Mouse (Mus musculus): ENCODE results near the gene Efcab9. TPM values are rescaled to one million over a fixed set of nuclear protein-coding genes. Genes with fewer than 3 reads are reported as not detected.

The Efcab9 gene
- polyA plus RNA-seq, 1 experiment from 2014 or later: 0.53 TPM

GRCm38 (mm10) chr11:32553311-32554140 lies 21.6 kb upstream of the Efcab9 start:
- H3K36me3 ChIP-seq: no peaks in the 10 kb centered on the region
- no peak overlapping the region for H3K9ac ChIP-seq
- H3K9me3 ChIP-seq: no peaks in the 10 kb centered on the region
- no peak overlapping the region for H3K4me3 ChIP-seq (replicated peaks)
- ATAC-seq (ENCODE audit: insufficient read depth, low FRiP score, low read depth): no peak
- H3K27me3 ChIP-seq (replicated peaks): no peaks in the 10 kb centered on the region
- H3K4me1 ChIP-seq: peaks cover 36% of the 10 kb centered on the region
- 49% methylated on average over 14 of the region's 14 CpGs for WGBS
- no peak overlapping the region for H3K27ac ChIP-seq
- H3K4me2 ChIP-seq: no peak overlapping the region

- H3K9me3 ChIP-seq: no peaks in the 10 kb centered on the region
- no peak overlapping the region for H3K9ac ChIP-seq
- no peak overlapping the region for H3K4me3 ChIP-seq (replicated peaks)
- H3K27ac ChIP-seq: 0 out of 2 replicates have a peak overlapping the region, but pooled peaks have one; percentile 23
- H3K36me3 ChIP-seq: no peaks in the 10 kb centered on the region
- H3K27me3 ChIP-seq (replicated peaks): no peaks in the 10 kb centered on the region
- peaks cover 34% of the 10 kb centered on the region for H3K4me1 ChIP-seq
- H3K4me2 ChIP-seq: no peak overlapping the region
- WGBS: 57% methylated on average over 13 of the region's 13 CpGs
- no peak for ATAC-seq (ENCODE audit: insufficient read depth, low FRiP score, low read depth)
These were observed 20.7 kb upstream of the Efcab9 start for GRCm38 (mm10) chr11:32552401-32553090.

- Histone ChIP-seq H3K9me3 (no peaks in the 10 kb centered on the region), H3K9ac (no peak overlapping the region), H3K27me3 (replicated peaks) (no peaks in the 10 kb centered on the region), H3K4me2 (no peak overlapping the region), H3K27ac (no peak overlapping the region), H3K4me3 (replicated peaks) (no peak overlapping the region), H3K36me3 (no peaks in the 10 kb centered on the region), H3K4me1 (peaks cover 34% of the 10 kb centered on the region)
- WGBS: 62% methylated on average over 12 of the region's 12 CpGs
- ATAC-seq (ENCODE audit: insufficient read depth, low FRiP score, low read depth): no peak
These were observed 19.9 kb upstream of the Efcab9 start for GRCm38 (mm10) chr11:32551579-32552297.

- H3K9ac ChIP-seq: no peak overlapping the region
- no peak overlapping the region for H3K27ac ChIP-seq
- H3K36me3 ChIP-seq: no peaks in the 10 kb centered on the region
- H3K27me3 ChIP-seq (replicated peaks): no peaks in the 10 kb centered on the region
- H3K4me1 ChIP-seq: peaks cover 34% of the 10 kb centered on the region
- H3K4me2 ChIP-seq: no peak overlapping the region
- H3K9me3 ChIP-seq: no peaks in the 10 kb centered on the region
- H3K4me3 ChIP-seq (replicated peaks): no peak overlapping the region
- no peak for ATAC-seq (ENCODE audit: insufficient read depth, low FRiP score, low read depth)
- WGBS: 71% methylated on average over 4 of the region's 4 CpGs
These were observed 19.2 kb upstream of the Efcab9 start for GRCm38 (mm10) chr11:32551056-32551455.

- no peaks in the 10 kb centered on the region for H3K36me3 ChIP-seq
- no peaks in the 10 kb centered on the region for H3K9me3 ChIP-seq
These were observed 18.2 kb upstream of the Efcab9 start for GRCm38 (mm10) chr11:32550102-32550501.

GRCm38 (mm10) chr11:32549236-32549635 lies 17.4 kb upstream of the Efcab9 start:
- H3K27ac ChIP-seq: no peak overlapping the region
- 62% methylated on average over 6 of the region's 6 CpGs for WGBS

More at GRCm38 (mm10) chr11:32550102-32550501, 18.2 kb upstream of the Efcab9 start:
- Histone ChIP-seq H3K9ac (no peak overlapping the region), H3K4me1 (peaks cover 34% of the 10 kb centered on the region), H3K27ac (no peak overlapping the region), H3K4me2 (no peak overlapping the region), H3K27me3 (replicated peaks) (no peaks in the 10 kb centered on the region), H3K4me3 (replicated peaks) (no peak overlapping the region)
- ATAC-seq (ENCODE audit: insufficient read depth, low FRiP score, low read depth): no peak
- WGBS: 58% methylated on average over 4 of the region's 4 CpGs

GRCm38 (mm10) chr11:32548240-32548639 lies 16.4 kb upstream of the Efcab9 start:
- Histone ChIP-seq H3K9ac (no peak overlapping the region), H3K27me3 (replicated peaks) (no peaks in the 10 kb centered on the region), H3K4me3 (replicated peaks) (no peak overlapping the region), H3K27ac (no peak overlapping the region), H3K4me2 (no peak overlapping the region), H3K9me3 (no peaks in the 10 kb centered on the region), H3K36me3 (no peaks in the 10 kb centered on the region), H3K4me1 (peaks cover 35% of the 10 kb centered on the region)
- no peak for ATAC-seq (ENCODE audit: insufficient read depth, low FRiP score, low read depth)
- WGBS: 87% methylated on average over 4 of the region's 4 CpGs

More at GRCm38 (mm10) chr11:32549236-32549635, 17.4 kb upstream of the Efcab9 start:
- H3K9me3 ChIP-seq: no peaks in the 10 kb centered on the region
- H3K4me3 ChIP-seq (replicated peaks): no peak overlapping the region
- H3K27me3 ChIP-seq (replicated peaks): no peaks in the 10 kb centered on the region
- peaks cover 36% of the 10 kb centered on the region for H3K4me1 ChIP-seq
- no peak for ATAC-seq (ENCODE audit: insufficient read depth, low FRiP score, low read depth)
- no peak overlapping the region for H3K4me2 ChIP-seq
- no peaks in the 10 kb centered on the region for H3K36me3 ChIP-seq
- no peak overlapping the region for H3K9ac ChIP-seq

GRCm38 (mm10) chr11:32547391-32547947 lies 15.6 kb upstream of the Efcab9 start:
- Histone ChIP-seq H3K27ac (no peak overlapping the region), H3K4me3 (replicated peaks) (no peak overlapping the region), H3K9me3 (no peaks in the 10 kb centered on the region), H3K36me3 (no peaks in the 10 kb centered on the region), H3K9ac (no peak overlapping the region), H3K4me1 (peaks cover 27% of the 10 kb centered on the region), H3K4me2 (no peak overlapping the region), H3K27me3 (replicated peaks) (no peaks in the 10 kb centered on the region)
- ATAC-seq (ENCODE audit: insufficient read depth, low FRiP score, low read depth): no peak
- 73% methylated on average over 10 of the region's 10 CpGs for WGBS

- Histone ChIP-seq H3K4me2 (no peak overlapping the region), H3K27me3 (replicated peaks) (no peaks in the 10 kb centered on the region), H3K27ac (no peak overlapping the region), H3K36me3 (no peaks in the 10 kb centered on the region), H3K9me3 (no peaks in the 10 kb centered on the region), H3K4me3 (replicated peaks) (no peak overlapping the region), H3K4me1 (peaks cover 19% of the 10 kb centered on the region), H3K9ac (no peak overlapping the region)
- 66% methylated on average over 5 of the region's 5 CpGs for WGBS
- ATAC-seq (ENCODE audit: insufficient read depth, low FRiP score, low read depth): no peak
These were observed 14.6 kb upstream of the Efcab9 start for GRCm38 (mm10) chr11:32546483-32546882.

- Histone ChIP-seq H3K9me3 (no peaks in the 10 kb centered on the region), H3K4me2 (no peak overlapping the region), H3K4me3 (replicated peaks) (no peak overlapping the region), H3K27me3 (replicated peaks) (no peaks in the 10 kb centered on the region), H3K9ac (no peak overlapping the region), H3K36me3 (no peaks in the 10 kb centered on the region), H3K4me1 (peaks cover 12% of the 10 kb centered on the region; the same call in 1 of the 2 replicates), H3K27ac (no peak overlapping the region)
- ATAC-seq (ENCODE audit: insufficient read depth, low FRiP score, low read depth): no peak
- 83% methylated on average over 12 of the region's 12 CpGs for WGBS
These were observed 13.7 kb upstream of the Efcab9 start for GRCm38 (mm10) chr11:32545605-32546004.

- Histone ChIP-seq H3K9me3 (no peaks in the 10 kb centered on the region), H3K4me3 (replicated peaks) (no peak overlapping the region), H3K27me3 (replicated peaks) (no peaks in the 10 kb centered on the region), H3K4me2 (no peak overlapping the region), H3K36me3 (no peaks in the 10 kb centered on the region), H3K9ac (no peak overlapping the region), H3K27ac (no peak overlapping the region), H3K4me1 (peaks cover 21% of the 10 kb centered on the region; the same call in 1 of the 2 replicates)
- 86% methylated on average over 5 of the region's 5 CpGs for WGBS
- ATAC-seq (ENCODE audit: insufficient read depth, low FRiP score, low read depth): no peak
These were observed 12.6 kb upstream of the Efcab9 start for GRCm38 (mm10) chr11:32544497-32544896.
